Mouse (Mus musculus) mouse embryonic stem cell (cell line): ENCODE measurements around the gene Scrt2.

Experiments
- in situ Hi-C, 2 experiments: fragments of 300-500 bp; cut with MboI; formaldehyde crosslinking; loops; 1 replicate in 1 of 2; 3 replicates in 1 of 2; pipeline ENCODE4 v1.14.3; 2019 to 2020; ENCODE audit warnings: low sequenced_read_pairs in 2 of 2, low pct_unique_long_range_greater_than_20kb in 1 of 2, mixed read lengths in 1 of 2; ENCODE audit not compliant: unreplicated experiment in 1 of 2

Scrt2 gene

GRCm38 (mm10) chr2:152075294-152075889 lies 5.9 kb upstream of the Scrt2 start:
- in situ Hi-C loops = no loop called here

DNA sequence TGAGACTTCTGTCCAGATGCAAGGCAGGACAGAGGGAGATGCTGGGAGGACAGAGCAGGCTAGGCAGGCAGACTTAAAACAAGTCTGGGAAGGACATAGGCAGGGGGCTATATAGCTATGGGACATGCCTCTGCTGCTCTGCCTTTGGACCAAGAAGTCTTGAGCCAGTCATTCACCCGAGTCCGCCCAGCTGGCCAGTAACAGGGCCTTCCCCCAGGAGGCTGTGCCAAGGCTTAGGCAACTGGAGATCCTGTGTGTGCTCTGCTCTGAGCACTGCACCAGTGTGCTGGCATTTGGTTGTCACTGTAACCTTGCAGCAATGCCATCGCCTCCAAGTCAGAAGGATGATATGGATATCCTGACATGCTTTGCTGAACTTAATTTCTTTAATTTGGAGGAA lies 4.0 kb upstream of the Scrt2 start:
- in situ Hi-C loops = no loop called here

GRCm38 (mm10) chr2:152081641-152082448 lies 516 bp downstream of the Scrt2 start:
- in situ Hi-C loops = no loop called here

GRCm38 (mm10) chr2:152082456-152083285 lies 1.3 kb downstream of the Scrt2 start:
- in situ Hi-C loops = no loop called here

GRCm38 (mm10) chr2:152083411-152083810 lies 2.1 kb downstream of the Scrt2 start:
- in situ Hi-C loops = no loop called here

DNA sequence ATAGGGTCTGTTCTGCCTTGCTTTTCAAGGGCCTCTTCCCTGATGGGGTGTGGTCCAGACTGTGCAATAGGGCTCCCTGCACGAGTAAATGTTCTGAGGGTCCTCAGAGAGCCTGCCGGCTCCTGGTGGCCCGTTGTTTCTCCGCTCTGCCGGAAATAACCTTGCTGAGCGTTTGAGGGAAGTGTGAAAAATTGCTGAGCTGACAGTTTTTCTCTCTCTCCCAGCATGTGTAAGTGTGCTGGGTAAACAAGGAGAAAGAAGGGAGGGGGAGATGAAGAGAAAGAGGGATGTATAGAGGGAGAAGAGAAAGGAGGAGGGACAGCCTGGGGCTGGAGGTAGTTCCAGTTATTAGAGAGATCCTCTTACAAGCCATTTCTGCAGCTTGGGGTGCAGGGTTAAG lies 3.0 kb downstream of the Scrt2 start:
- in situ Hi-C loops = no loop called here

DNA sequence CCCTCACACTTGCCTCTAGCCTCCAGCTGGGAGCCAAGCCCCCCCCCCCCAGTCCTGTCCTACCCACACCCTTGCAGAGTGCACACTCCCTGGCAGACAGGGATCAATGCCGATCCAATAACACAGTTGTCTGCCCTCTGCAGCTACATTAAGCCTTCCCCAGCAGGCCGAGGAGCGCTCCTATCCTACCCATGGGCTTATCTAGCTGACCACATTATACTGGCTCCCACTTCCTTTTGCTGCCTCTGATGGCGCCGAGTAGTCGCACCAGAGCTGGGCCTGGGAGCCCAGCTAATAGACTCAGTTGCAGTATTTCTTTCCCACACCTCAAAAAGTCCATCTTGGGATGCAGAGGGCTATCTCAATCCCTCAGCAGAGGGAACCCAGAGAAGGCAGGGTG lies 4.1 kb downstream of the Scrt2 start:
- in situ Hi-C loops = loop anchor here in 1 of 2 experiments (5.0 kb wide), 1 partner anchor 53 kb away; no protein-coding TSS in a partner anchor

- in situ Hi-C loops = loop anchor here in 1 of 2 experiments (5.0 kb wide), 1 partner anchor 54 kb away; no protein-coding TSS in a partner anchor
Measured at GRCm38 (mm10) chr2:152086451-152086850, 5.1 kb downstream of the Scrt2 start.

DNA sequence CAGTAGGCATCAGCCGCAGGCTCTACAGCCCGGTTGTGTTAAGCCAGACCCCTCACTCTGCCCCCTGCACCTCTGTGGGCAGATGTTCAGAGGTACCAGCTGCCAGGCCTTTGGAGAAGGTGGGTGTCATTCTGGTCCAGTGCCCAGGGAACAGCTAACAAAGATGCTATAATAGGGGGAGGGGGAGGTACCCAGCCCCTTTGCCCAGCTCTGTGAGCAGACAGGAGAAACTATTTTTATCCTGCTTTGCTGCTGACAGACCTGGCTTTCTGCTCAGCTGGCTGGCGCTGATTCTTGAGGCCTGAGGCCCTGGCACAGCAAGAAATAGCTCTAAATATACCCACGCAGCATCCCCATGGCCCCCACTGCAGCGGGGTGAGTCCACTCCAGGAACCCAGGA lies 5.8 kb downstream of the Scrt2 start:
- in situ Hi-C loops = loop anchor here in 1 of 2 experiments (5.0 kb wide), 1 partner anchor 55 kb away; no protein-coding TSS in a partner anchor

DNA sequence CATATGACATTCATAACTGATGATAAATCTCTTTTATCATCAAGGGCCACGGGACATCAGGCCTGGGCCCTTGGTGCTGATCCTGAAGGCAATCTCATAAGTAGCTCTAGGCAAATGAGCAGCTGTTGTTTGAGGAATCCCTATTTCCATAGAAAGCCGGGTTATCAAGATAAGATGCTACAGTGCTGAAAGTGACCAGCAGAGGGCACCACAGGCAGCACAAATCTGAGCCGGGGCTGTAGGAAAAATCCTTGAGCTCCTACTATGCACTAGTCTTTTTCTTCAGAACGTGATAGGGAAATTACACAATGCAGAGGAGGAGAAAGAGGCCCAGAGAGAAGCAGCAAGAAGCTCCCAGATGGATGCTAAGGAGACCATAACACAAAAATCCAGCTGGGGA lies 7.7 kb downstream of the Scrt2 start:
- in situ Hi-C loops = loop anchor here in 1 of 2 experiments (5.0 kb wide), 1 partner anchor 57 kb away; no protein-coding TSS in a partner anchor

GRCm38 (mm10) chr2:152089581-152089980 lies 8.3 kb downstream of the Scrt2 start:
- in situ Hi-C loops = loop anchor here in 1 of 2 experiments (5.0 kb wide), 1 partner anchor 57 kb away; no protein-coding TSS in a partner anchor

GRCm38 (mm10) chr2:152090486-152090885 lies 9.2 kb downstream of the Scrt2 start:
- in situ Hi-C loops = no loop called here

DNA sequence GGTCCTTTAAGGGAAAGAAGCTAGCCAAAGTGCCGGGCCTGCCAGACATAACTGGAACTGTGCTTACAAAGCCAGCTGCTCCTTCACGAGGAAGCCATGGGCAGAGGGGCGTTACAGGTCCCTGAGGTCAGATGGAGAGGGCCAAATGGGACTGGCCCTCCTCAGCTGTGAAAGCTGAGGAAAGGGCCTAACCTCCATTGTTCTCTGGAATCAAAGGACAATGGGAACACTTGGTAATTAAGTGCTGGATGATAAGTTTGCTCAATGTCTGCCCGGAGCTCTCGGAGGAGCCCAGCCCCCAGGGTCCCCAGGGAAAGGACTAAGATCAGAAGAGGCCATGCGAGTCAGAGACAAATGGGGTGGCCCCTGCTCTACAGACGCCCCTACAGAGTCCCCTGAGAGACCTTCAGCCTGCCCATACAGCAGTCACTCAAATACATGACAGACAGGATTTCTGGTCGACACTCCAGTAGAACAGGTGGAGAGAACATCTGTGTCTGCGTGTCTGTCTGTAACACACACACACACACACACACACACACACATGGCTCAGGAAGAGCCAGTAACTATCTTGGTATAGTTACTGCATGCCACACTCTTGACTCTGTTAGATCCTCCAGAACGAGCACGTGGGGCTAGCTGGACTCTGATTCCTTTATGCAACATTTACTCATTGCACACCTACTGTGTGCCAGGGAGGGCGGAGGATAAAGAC lies 10.2 kb downstream of the Scrt2 start:
- in situ Hi-C loops = no loop called here

GRCm38 (mm10) chr2:152092927-152093326 lies 11.6 kb downstream of the Scrt2 start:
- in situ Hi-C loops = no loop called here

DNA sequence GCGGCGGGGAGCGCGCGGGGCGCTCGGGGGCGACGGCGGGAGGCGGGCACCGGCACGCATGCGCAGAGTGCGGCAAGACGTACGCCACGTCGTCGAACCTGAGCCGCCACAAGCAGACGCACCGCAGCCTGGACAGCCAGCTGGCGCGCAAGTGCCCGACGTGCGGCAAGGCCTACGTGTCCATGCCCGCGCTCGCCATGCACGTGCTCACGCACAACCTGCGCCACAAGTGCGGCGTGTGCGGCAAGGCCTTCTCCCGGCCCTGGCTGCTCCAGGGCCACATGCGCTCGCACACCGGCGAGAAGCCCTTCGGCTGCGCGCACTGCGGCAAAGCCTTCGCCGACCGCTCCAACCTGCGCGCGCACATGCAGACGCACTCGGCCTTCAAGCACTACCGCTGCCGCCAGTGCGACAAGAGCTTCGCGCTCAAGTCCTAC lies 12.0 kb downstream of the Scrt2 start:
- in situ Hi-C loops = no loop called here

DNA sequence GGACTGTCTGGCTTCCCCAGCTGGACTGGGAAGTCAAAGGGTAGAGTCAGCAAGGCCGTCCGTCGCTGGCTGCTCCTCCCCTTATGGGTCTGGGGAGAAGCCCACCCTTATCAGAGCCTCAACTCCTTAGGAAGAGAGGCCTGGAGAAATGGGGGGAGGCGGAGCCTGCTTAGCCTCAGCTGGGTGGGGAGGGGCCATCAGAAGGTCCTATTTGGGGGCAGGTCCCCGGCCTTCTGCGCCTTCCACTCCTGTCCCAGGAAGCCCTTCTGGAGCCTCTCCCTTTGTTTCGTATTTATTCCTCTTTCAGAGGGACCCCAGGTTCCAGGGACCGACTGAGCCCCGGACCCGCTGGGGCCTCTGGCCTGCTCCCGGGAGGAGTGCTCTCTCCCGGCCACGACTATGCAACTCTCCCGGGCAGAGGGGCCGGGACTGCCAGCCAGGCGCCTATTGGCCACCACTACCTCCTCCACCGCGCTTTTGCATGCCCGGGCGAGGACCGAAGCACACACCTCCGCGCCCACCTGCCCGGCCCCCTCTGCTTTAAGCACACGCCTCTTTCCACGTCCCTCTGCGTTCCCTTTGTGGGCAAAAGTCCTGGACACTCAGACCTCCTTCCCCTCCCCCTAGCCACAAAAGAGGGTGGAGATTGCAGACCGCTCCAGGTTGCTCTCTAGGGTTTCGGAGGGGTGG lies 13.7 kb downstream of the Scrt2 start:
- in situ Hi-C loops = no loop called here

DNA sequence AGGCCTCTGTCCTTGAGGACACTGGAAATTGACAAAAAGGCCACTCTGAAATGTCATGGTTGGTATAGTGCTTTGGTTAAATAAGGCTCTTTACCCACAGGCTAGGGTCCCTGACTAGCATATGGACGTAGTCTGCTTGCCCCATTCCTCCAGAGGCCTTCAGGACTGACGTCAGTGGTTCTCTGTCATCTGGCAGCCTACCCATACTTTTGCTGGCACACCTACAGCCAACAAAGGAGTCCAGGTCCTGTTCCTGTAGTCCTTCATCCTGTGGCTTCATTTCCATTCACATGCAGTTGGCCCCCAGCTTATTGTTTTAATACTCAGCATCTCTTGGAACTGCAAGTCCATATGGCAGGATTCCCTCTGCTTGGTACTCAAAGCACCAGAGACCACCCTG lies 15.6 kb downstream of the Scrt2 start:
- in situ Hi-C loops = no loop called here

GRCm38 (mm10) chr2:152097916-152098315 lies 16.6 kb downstream of the Scrt2 start:
- in situ Hi-C loops = no loop called here
